25 mouse cellular contexts compared by ENCODE assay signal in genomic region chr10:81507095-81507494, GRCm38 (mm10). TPM values are rescaled to one million over a fixed set of nuclear protein-coding genes. Genes with fewer than 3 reads are reported as not detected.
A peak's percentile ranks its signal among the peaks of the same experiment; 100 is the strongest.
DNase-seq lines count a peak whose midpoint lies in the region; TF ChIP-seq lines count a peak whose summit lies in the region.
"Had no signal": no experiment of that assay in that cellular context is flagged by ENCODE, and none has a peak within 500 bp of the region (broad histone marks: within the 10 kb centered on the region; RNA-seq: fewer than 3 reads in every experiment).

No protein-coding gene starts in this region.

- in situ Hi-C loops in ES-E14 (cut with MboI; ENCODE audit: low sequenced_read_pairs in 2 of 2, unreplicated experiment in 2 of 2), result no loop called here

- H3K4me3 ChIP-seq in E14TG2a.4 (replicated peaks; ENCODE audit: low read length), result peak overlapping the region; percentile 76
- peak overlapping the region in 1 of 2 experiments; percentile 67; a peak in 2 of 4 replicates for H3K4me3 ChIP-seq in ES-E14 (ENCODE audit: insufficient read depth in 1 of 2, low read depth in 1 of 2, low read length in 2 of 2, poor library complexity in 1 of 2, severe bottlenecking in 1 of 2)
- H3K4me3 ChIP-seq: embryonic facial prominence, embryonic 12.5 days; embryonic facial prominence, embryonic 15.5 days; forebrain, embryonic 15.5 days; gastrocnemius, adult 2 months; heart, embryonic 12.5 days; heart, embryonic 15.5 days; hindbrain, embryonic 10.5 days; hindbrain, embryonic 13.5 days had no signal

- H3K4me1 ChIP-seq in E14TG2a.4 (replicated peaks; ENCODE audit: low read depth, low read length) (peaks cover 90% of the 10 kb centered on the region), ES-E14 (ENCODE audit: control insufficient read depth in 2 of 2, insufficient read depth in 2 of 2, low read length in 2 of 2, poor library complexity in 1 of 2) (peaks cover 2 to 22% of the 10 kb centered on the region in 2 experiments; a peak in 2 of 4 replicates)

- peaks cover 11% of the 10 kb centered on the region for H3K27me3 ChIP-seq in E14TG2a.4 (ENCODE audit: insufficient read depth, low read length)

- peaks cover 6% of the 10 kb centered on the region; the same call in 1 of the 2 replicates for H3K9me3 ChIP-seq in E14TG2a.4 (ENCODE audit: low read length)
- no peaks in the 10 kb centered on the region for H3K9me3 ChIP-seq in ES-E14 (ENCODE audit: control insufficient read depth, insufficient read depth, low read depth, low read length)
- H3K9me3 ChIP-seq: embryonic facial prominence, embryonic 12.5 days; embryonic facial prominence, embryonic 15.5 days; forebrain, embryonic 15.5 days; heart, embryonic 15.5 days; hindbrain, embryonic 10.5 days; hindbrain, embryonic 13.5 days had no signal

- H3K36me3 ChIP-seq in E14TG2a.4 (ENCODE audit: insufficient read depth, low read length) (peaks cover 43% of the 10 kb centered on the region), ES-E14 (ENCODE audit: control insufficient read depth, insufficient read depth, low read length, poor library complexity, severe bottlenecking) (peaks cover 5% of the 10 kb centered on the region; the same call in 1 of the 2 replicates)
- H3K36me3 ChIP-seq: embryonic facial prominence, embryonic 12.5 days; embryonic facial prominence, embryonic 15.5 days; forebrain, embryonic 15.5 days; heart, embryonic 12.5 days; heart, embryonic 15.5 days; hindbrain, embryonic 10.5 days; hindbrain, embryonic 13.5 days had no signal

- TF ChIP-seq CTCF in E14TG2a.4 (conservative IDR thresholded peaks at IDR 0.05; ENCODE audit: low read length), result no peak

- DNase-seq in ES-E14 (ENCODE audit: low read depth, low spot score), result peak; percentile 70
- peak; percentile 70 for DNase-seq in induced T-regulatory cell, adult 2 months (ENCODE audit: low read depth)
- DNase-seq in gastrocnemius, adult 18-20 months (ENCODE audit: low spot score), result no peak
- DNase-seq in lung, postnatal 10 days, result no peak
- no peak for DNase-seq in thymus, postnatal 4 days
- DNase-seq: adrenal gland, adult 2 months; adrenal gland, postnatal 14 days; cerebellum, adult 11 months; cerebellum, adult 2 months; cerebellum, adult 9-11 months; cerebellum, postnatal 25 days; gastrocnemius, adult 2 months; gastrocnemius, postnatal 14 days; heart, adult 18-20 months; heart, postnatal 10 days; heart, postnatal 36 days; kidney, adult 18-20 months had no signal

- no peak overlapping the region for H3K9ac ChIP-seq in ES-E14 (ENCODE audit: insufficient read depth, low read depth, low read length, poor library complexity, severe bottlenecking)
- H3K9ac ChIP-seq: embryonic facial prominence, embryonic 12.5 days; embryonic facial prominence, embryonic 15.5 days; forebrain, embryonic 15.5 days; heart, embryonic 12.5 days; heart, embryonic 15.5 days; hindbrain, embryonic 13.5 days had no signal

- peak overlapping the region; percentile 86 for H3K27ac ChIP-seq in ES-E14 (ENCODE audit: insufficient read depth, low read depth, low read length, poor library complexity, severe bottlenecking)
- H3K27ac ChIP-seq: embryonic facial prominence, embryonic 12.5 days; embryonic facial prominence, embryonic 15.5 days; forebrain, embryonic 15.5 days; gastrocnemius, adult 2 months; heart, embryonic 15.5 days; hindbrain, embryonic 10.5 days; hindbrain, embryonic 13.5 days had no signal

TF ChIP-seq in ES-E14, 5 proteins besides CTCF, POLR2A, EP300 and RAD21:
- TF ChIP-seq ZC3H11A (IDR thresholded peaks at IDR 0.05; ENCODE audit: borderline replicate concordance, low read depth, low read length) (no peak), CHD2 (IDR thresholded peaks at IDR 0.05; ENCODE audit: low read depth, low read length) (no peak), HCFC1 (IDR thresholded peaks at IDR 0.05; ENCODE audit: borderline replicate concordance, insufficient read depth, low read length) (no peak), ZNF384 (IDR thresholded peaks at IDR 0.05; ENCODE audit: low read depth, low read length) (no peak), MAFK (IDR thresholded peaks at IDR 0.05; ENCODE audit: insufficient read depth, low read depth, low read length) (no peak)

RNA-seq across cellular contexts. Expression of gene S1pr4, which starts 7.2 kb away (rescaled TPM):
- total RNA-seq in ES-E14 (2012; rRNA removed), result 0.94 and 1.9 TPM in 2 replicates
- under 1 TPM; 0.71 to 0.78 TPM for total RNA-seq in gastrocnemius, adult 18-20 months (2021)

RNA-seq across cellular contexts. Expression of gene Ncln, which starts 10.9 kb away (rescaled TPM):
- 254 and 393 TPM in 2 replicates for total RNA-seq in ES-E14 (2012; rRNA removed)
- total RNA-seq in gastrocnemius, adult 18-20 months (2021), result 10 to 100 TPM; 41.0 to 45.8 TPM

RNA-seq across cellular contexts. Expression of gene Gna15, which starts 16.9 kb away (rescaled TPM):
- total RNA-seq in ES-E14 (2012; rRNA removed), result 11.8 and 16.6 TPM in 2 replicates
- total RNA-seq in gastrocnemius, adult 18-20 months (2021), result under 1 TPM; 0.53 to 0.57 TPM

RNA-seq across cellular contexts. Expression of gene Celf5, which starts 24.6 kb away (rescaled TPM):
- 5.0 and 8.2 TPM in 2 replicates for total RNA-seq in ES-E14 (2012; rRNA removed)
- total RNA-seq in gastrocnemius, adult 18-20 months (2021), result under 1 TPM; 0.05 to 0.07 TPM

RNA-seq across cellular contexts. Expression of gene Gna11, which starts 37.9 kb away (rescaled TPM):
- 52.1 and 53.4 TPM in 2 replicates for total RNA-seq in ES-E14 (2012; rRNA removed)
- 10 to 100 TPM; 26.2 to 31.8 TPM for total RNA-seq in gastrocnemius, adult 18-20 months (2021)

Comparison
In these comparisons a context has a peak if more than half of its experiments do, and no peak if none do; other contexts are left out.
1. DNase-seq: peak in ES-E14 (single experiment) and induced T-regulatory cell, adult 2 months (single experiment); none in gastrocnemius, adult 18-20 months (single experiment), lung, postnatal 10 days (single experiment) and thymus, postnatal 4 days (single experiment).